Mouse (Mus musculus) forebrain, embryonic 15.5 days (tissue): Measurements from ENCODE around the gene Snu13. TPM values are rescaled to one million over a fixed set of nuclear protein-coding genes. Genes with fewer than 3 reads are reported as not detected.

Source experiments
- polyA plus RNA-seq: library from polyadenylated mRNA; unstranded; fragments of >200 nt; fragmentation: Nextera tagmentation; extraction: Ambion mirVana; gene quantifications from 2 replicates; pipeline ENCODE4 v1.2.1, GENCODE M21; 2015

Gene Snu13
- polyA plus RNA-seq, 1 experiment from 2014 or later: 264 TPM

Other genes starting within 250 kb of the Snu13 start
- gene Tef, start 245.2 kb downstream of the Snu13 start, polyA plus RNA-seq: 31.9 and 32.6 TPM in 2 replicates
- gene Tob2, start 188.8 kb downstream of the Snu13 start, polyA plus RNA-seq: 20.2 and 21.1 TPM in 2 replicates
- 124 and 128 TPM in 2 replicates for gene Phf5a, start 175.7 kb downstream of the Snu13 start, polyA plus RNA-seq
- 243 and 244 TPM in 2 replicates for gene Aco2, start 175.3 kb downstream of the Snu13 start, polyA plus RNA-seq
- gene Polr3h, start 121.4 kb downstream of the Snu13 start, polyA plus RNA-seq: 89.8 and 91.2 TPM in 2 replicates
- 130 and 133 TPM in 2 replicates for gene Csdc2, start 110.8 kb downstream of the Snu13 start, polyA plus RNA-seq
- gene Pmm1, start 86.7 kb downstream of the Snu13 start, polyA plus RNA-seq: 82.5 and 84.5 TPM in 2 replicates
- gene 1700029P11Rik, start 67.1 kb downstream of the Snu13 start, polyA plus RNA-seq: not detected in 2 replicates
- 58.9 and 59.5 TPM in 2 replicates for gene Xrcc6, start 59.8 kb downstream of the Snu13 start, polyA plus RNA-seq
- 42.3 and 44.7 TPM in 2 replicates for gene Desi1, start 13.7 kb downstream of the Snu13 start, polyA plus RNA-seq
- not detected in 2 replicates for gene 4930407I10Rik, start 11.6 kb upstream of the Snu13 start, polyA plus RNA-seq
- not detected in 2 replicates for gene Mei1, start 22.4 kb upstream of the Snu13 start, polyA plus RNA-seq
- gene Ccdc134, start 80.3 kb upstream of the Snu13 start, polyA plus RNA-seq: 17.7 and 18.4 TPM in 2 replicates
- gene Srebf2, start 99.6 kb upstream of the Snu13 start, polyA plus RNA-seq: 223 and 225 TPM in 2 replicates
- gene Shisa8, start 165.2 kb upstream of the Snu13 start, polyA plus RNA-seq: 0.27 and 0.69 TPM in 2 replicates
- 0.11 and 0.37 TPM in 2 replicates for gene Tnfrsf13c, start 176.8 kb upstream of the Snu13 start, polyA plus RNA-seq
- gene Cenpm, start 197.2 kb upstream of the Snu13 start, polyA plus RNA-seq: 38.9 and 45.6 TPM in 2 replicates
- gene 1500009C09Rik, start 204.8 kb upstream of the Snu13 start, polyA plus RNA-seq: 13.5 and 14.7 TPM in 2 replicates
- gene Sept3, start 227.3 kb upstream of the Snu13 start, polyA plus RNA-seq: 450 and 460 TPM in 2 replicates